Mouse (Mus musculus): ENCODE measurements around the gene Sema6d.

DNA sequence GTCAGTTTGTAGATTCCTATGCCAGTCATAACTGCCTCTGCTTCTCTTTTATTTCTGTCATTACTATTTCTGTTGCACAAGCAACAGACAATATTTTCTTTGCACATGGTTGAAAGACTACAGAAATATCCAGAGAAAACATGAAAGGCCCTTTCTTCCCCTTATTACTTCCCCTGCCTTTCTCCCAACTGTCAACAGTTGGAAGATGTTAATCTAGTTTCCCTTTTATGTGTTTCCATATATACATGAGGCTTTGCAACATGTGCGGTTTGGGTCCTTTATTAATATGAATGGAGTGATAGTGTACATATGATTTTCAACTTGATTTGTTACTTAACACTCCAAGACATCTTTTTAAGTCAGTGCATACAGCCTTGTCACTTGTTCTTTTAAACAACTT is 296.0 kb downstream of the Sema6d start:
- no peak for TF ChIP-seq GATA1 (IDR thresholded peaks at IDR 0.05; ENCODE audit: low read length)
- TF ChIP-seq TAL1 (IDR thresholded peaks at IDR 0.05; ENCODE audit: low read length) = no peak

All from erythroblast, embryonic 14.5 days (primary cell).